In genomic region chr1:42695578-42695915, GRCm38 (mm10) we compare ENCODE assay signal across 10 mouse cellular contexts. TPM values are rescaled to one million over a fixed set of nuclear protein-coding genes. Genes with fewer than 3 reads are reported as not detected.
DNase-seq lines count a peak whose midpoint lies in the region; ATAC-seq and TF ChIP-seq lines count a peak whose summit lies in the region.
"Had no signal": no experiment of that assay in that cellular context is flagged by ENCODE, and none has a peak within 500 bp of the region (broad histone marks: within the 10 kb centered on the region; RNA-seq: fewer than 3 reads in every experiment).

Pou3f3 (plus strand) TSS chr1:42695768.

- H3K9ac ChIP-seq in embryonic facial prominence, embryonic 15.5 days = peak within 1 kb of the TSS; percentile 48; the same call in 1 of the 2 replicates

- no peaks in the 10 kb centered on the region for H3K36me3 ChIP-seq in embryonic facial prominence, embryonic 15.5 days
- H3K36me3 ChIP-seq in hindbrain, embryonic 10.5 days = peaks cover 37% of the 10 kb centered on the region

- H3K27me3 ChIP-seq in embryonic facial prominence, embryonic 15.5 days = peaks cover 73% of the 10 kb centered on the region
- H3K27me3 ChIP-seq in hindbrain, embryonic 10.5 days (ENCODE audit: insufficient read depth, poor library complexity, severe bottlenecking) = peaks cover 47% of the 10 kb centered on the region

- H3K4me3 ChIP-seq in embryonic facial prominence, embryonic 15.5 days (replicated peaks) = peak within 1 kb of the TSS; percentile 52
- peak within 1 kb of the TSS; percentile 84 for H3K4me3 ChIP-seq in hindbrain, embryonic 10.5 days
- H3K4me3 ChIP-seq in lung, adult 2 months (replicated peaks; ENCODE audit: extremely low read depth, low read depth, low read length) = peak within 1 kb of the TSS; percentile 39

- no peak for TF ChIP-seq CTCF in lung, adult 2 months (IDR thresholded peaks at IDR 0.05; ENCODE audit: insufficient read depth, low read length)

- peak; percentile 30 for DNase-seq in gastrocnemius, postnatal 10 days
- DNase-seq in gastrocnemius, postnatal 36 days = no peak
- peak; percentile 98 for DNase-seq in hindbrain, embryonic 10.5 days (ENCODE audit: low spot score)
- DNase-seq in layer of hippocampus, adult 9-10 months (ENCODE audit: low spot score) = peak; percentile 83
- peak; percentile 23 for DNase-seq in lung, adult 2 months
- DNase-seq in right cerebral cortex, postnatal 10 days (ENCODE audit: low spot score in 2 of 2) = peak; percentile 99 to 100
- DNase-seq in MN1 (ENCODE audit: low spot score) = no peak

- no peak for TF ChIP-seq POLR2A in lung, adult 2 months (IDR thresholded peaks at IDR 0.05; ENCODE audit: borderline replicate concordance, extremely low read depth, low read depth, low read length)

- H3K27ac ChIP-seq in embryonic facial prominence, embryonic 15.5 days (replicated peaks) = peak within 1 kb of the TSS; percentile 87
- H3K27ac ChIP-seq in hindbrain, embryonic 10.5 days = peak within 1 kb of the TSS; percentile 99

- intact Hi-C loops in gastrocnemius, postnatal 36 days (cut with DNase I) = loop anchor here (10.0 kb wide), 1 partner anchor 801 kb away; no protein-coding TSS in a partner anchor

- WGBS in embryonic facial prominence, embryonic 15.5 days = under 1% methylated on average over 21 of the region's 21 CpGs
- WGBS in hindbrain, embryonic 10.5 days = 0% methylated on average over 21 of the region's 21 CpGs
- 3% methylated on average over 21 of the region's 21 CpGs for whole genome bisulfite sequencing in lung, adult 2 months

- H3K9me3 ChIP-seq in embryonic facial prominence, embryonic 15.5 days (replicated peaks) = no peaks in the 10 kb centered on the region
- no peaks in the 10 kb centered on the region for H3K9me3 ChIP-seq in hindbrain, embryonic 10.5 days

- H3K4me1 ChIP-seq in embryonic facial prominence, embryonic 15.5 days = peaks cover 44% of the 10 kb centered on the region
- 0 out of 2 replicates have a peak, but pooled peaks cover 3% of the 10 kb centered on the region for H3K4me1 ChIP-seq in hindbrain, embryonic 10.5 days (replicated peaks)
- H3K4me1 ChIP-seq in lung, adult 2 months (ENCODE audit: control insufficient read depth, insufficient read depth, low read length) = peaks cover 14% of the 10 kb centered on the region

- H3K4me2 ChIP-seq in embryonic facial prominence, embryonic 15.5 days (replicated peaks) = peak within 1 kb of the TSS; percentile 68

- ATAC-seq in embryonic facial prominence, embryonic 15.5 days (ENCODE audit: insufficient number of reproducible peaks, low FRiP score, low TSS enrichment, low read depth) = peak; percentile 90

RNA-seq across cellular contexts. Expression of gene Pou3f3, which starts in this region (rescaled TPM):
- under 1 TPM; 0.12 to 0.16 TPM for total RNA-seq in gastrocnemius, postnatal 10 days (2021)
- total RNA-seq in gastrocnemius, postnatal 36 days (2021) = not detected
- polyA plus RNA-seq in embryonic facial prominence, embryonic 15.5 days (2015; fragmentation: Nextera tagmentation; extraction: Ambion mirVana) = 3.9 and 4.4 TPM in 2 replicates
- 16.8 and 17.8 TPM in 2 replicates for polyA plus RNA-seq in hindbrain, embryonic 10.5 days (2016; fragmentation: Nextera tagmentation; extraction: Ambion mirVana)
- 0.06 and 0.07 TPM in 2 replicates for polyA plus RNA-seq in lung, adult 2 months (2012; rRNA removed)
- total RNA-seq: liver, adult 2 months had no signal
- polyA plus RNA-seq: C2C12; liver, adult 2 months had no signal

Comparison
In these comparisons a context has a peak if more than half of its experiments do, and no peak if none do; other contexts are left out.
1. Peak in DNase-seq in gastrocnemius, postnatal 10 days; RNA of the gene not detected or under 1 TPM.
2. Peak in DNase-seq and H3K4me3 ChIP-seq in lung, adult 2 months; RNA of the gene not detected or under 1 TPM.
3. DNase-seq: peak in hindbrain, embryonic 10.5 days (single experiment), layer of hippocampus, adult 9-10 months (single experiment) and right cerebral cortex, postnatal 10 days (2 of 2); none in gastrocnemius, postnatal 36 days (0 of 2) and MN1 (single experiment).
4. Peak in every context shown above with its lines, with median percentiles within 50 percentile points of each other: H3K4me3 ChIP-seq.